Mouse (Mus musculus): ENCODE measurements around the gene Tfeb. TPM values are rescaled to one million over a fixed set of nuclear protein-coding genes. Genes with fewer than 3 reads are reported as not detected.

Gene Tfeb
- total and polyA plus RNA-seq, 3 experiments: 16.4 to 22.8 TPM; not detected in 1

DNA sequence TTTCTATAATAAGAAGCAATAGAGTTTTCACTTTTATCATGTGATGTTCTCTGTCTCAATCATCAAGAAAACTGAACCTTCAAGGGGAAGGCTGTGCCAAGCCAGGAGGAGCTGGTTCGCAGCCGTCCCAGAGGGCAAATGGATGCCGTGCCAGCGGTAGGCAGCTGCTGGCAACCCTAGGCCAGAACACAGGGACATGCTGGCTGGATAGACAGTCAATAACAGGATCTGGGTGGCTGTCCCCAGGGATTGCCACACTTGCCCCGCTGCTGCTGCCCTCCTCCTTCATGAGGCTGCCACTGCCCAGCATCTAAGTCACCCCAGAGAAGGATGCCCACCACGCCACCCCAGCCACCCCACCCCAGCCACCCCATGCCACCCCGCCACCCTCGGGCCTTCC lies 104.7 kb downstream of the Tfeb start:
- no peak overlapping the region for H3K27ac ChIP-seq (ENCODE audit: control insufficient read depth, low read depth, low read length)

More for the DNA sequence above, 104.7 kb downstream of the Tfeb start:
- no peaks in the 10 kb centered on the region for H3K79me2 ChIP-seq (ENCODE audit: control insufficient read depth, insufficient read depth, low read length, poor library complexity)
- no peak for DNase-seq (ENCODE audit: low read depth, low spot score)
- H3K36me3 ChIP-seq (ENCODE audit: control insufficient read depth in 1 of 2, insufficient read depth in 2 of 2, low read length in 2 of 2): no peaks in the 10 kb centered on the region
- no peak overlapping the region for H3K9ac ChIP-seq (ENCODE audit: control insufficient read depth, low read depth, low read length, poor library complexity, severe bottlenecking)
- no peaks in the 10 kb centered on the region for H3K27me3 ChIP-seq (ENCODE audit: control insufficient read depth in 1 of 2, insufficient read depth in 2 of 2, low read length in 2 of 2)
- no peaks in the 10 kb centered on the region for H3K4me1 ChIP-seq (ENCODE audit: control insufficient read depth in 1 of 2, insufficient read depth in 2 of 2, low read length in 2 of 2)
- H3K4me3 ChIP-seq (ENCODE audit: control insufficient read depth in 1 of 2, insufficient read depth in 1 of 2, low read depth in 2 of 2, low read length in 2 of 2): no peak overlapping the region
- no peaks in the 10 kb centered on the region for H3K9me3 ChIP-seq (replicated peaks; ENCODE audit: insufficient read depth, low read length)
- TF ChIP-seq ELF1 (IDR thresholded peaks at IDR 0.05; ENCODE audit: low read depth, low read length) (no peak), GATA1 (IDR thresholded peaks at IDR 0.05; ENCODE audit: low read depth, low read length) (no peak), ZC3H11A (IDR thresholded peaks at IDR 0.05; ENCODE audit: low read depth, low read length) (no peak), EP300 (IDR thresholded peaks at IDR 0.05; ENCODE audit: low read depth in 1 of 2, low read length in 2 of 2) (no peak), POLR2AphosphoS2 (IDR thresholded peaks at IDR 0.05; ENCODE audit: low read length) (no peak), MAFK (IDR thresholded peaks at IDR 0.05; ENCODE audit: borderline replicate concordance, low read depth, low read length) (no peak), TAL1 (IDR thresholded peaks at IDR 0.05; ENCODE audit: low read length) (no peak), POLR2A (IDR thresholded peaks at IDR 0.05; ENCODE audit: control insufficient read depth in 1 of 2, insufficient read depth in 1 of 2, low read depth in 1 of 2, low read length in 2 of 2, poor library complexity in 1 of 2) (no peak), NRF1 (IDR thresholded peaks at IDR 0.05; ENCODE audit: insufficient read depth, low read depth, low read length, poor library complexity, severe bottlenecking) (no peak), E2F4 (IDR thresholded peaks at IDR 0.05; ENCODE audit: borderline replicate concordance, low read depth, low read length) (no peak), JUND (IDR thresholded peaks at IDR 0.05; ENCODE audit: low read depth, low read length) (no peak), ZKSCAN1 (IDR thresholded peaks at IDR 0.05; ENCODE audit: low read depth, low read length) (no peak), USF1 (IDR thresholded peaks at IDR 0.05; ENCODE audit: low read depth, low read length) (no peak), NELFE (IDR thresholded peaks at IDR 0.05; ENCODE audit: low read depth, low read length) (no peak), ZNF384 (IDR thresholded peaks at IDR 0.05; ENCODE audit: low read depth, low read length) (no peak), CHD2 (IDR thresholded peaks at IDR 0.05; ENCODE audit: low read length) (no peak), SIN3A (IDR thresholded peaks at IDR 0.05; ENCODE audit: low read length) (no peak)

Other genes starting within 250 kb of the Tfeb start
- 14.4 and 15.2 TPM in 2 replicates for gene Taf8, start 234.7 kb upstream of the Tfeb start, total RNA-seq (2012; rRNA removed)
- 10 to 100 TPM in 1 of 2 experiments, not detected in 1; 25.7 TPM for gene Taf8, start 234.7 kb upstream of the Tfeb start, polyA plus RNA-seq (2012; ENCODE audit: insufficient read depth in 1 of 2, insufficient read length in 2 of 2, low read depth in 1 of 2, low replicate concordance in 2 of 2, missing spikeins in 1 of 2)
- 143 TPM in 2 replicates for gene Ccnd3, start 232.0 kb upstream of the Tfeb start, total RNA-seq (2012; rRNA removed)
- 100 to 1,000 TPM in 1 of 2 experiments, not detected in 1; 568 TPM for gene Ccnd3, start 232.0 kb upstream of the Tfeb start, polyA plus RNA-seq (2012; ENCODE audit: insufficient read depth in 1 of 2, insufficient read length in 2 of 2, low read depth in 1 of 2, low replicate concordance in 2 of 2, missing spikeins in 1 of 2)
- gene Bysl, start 125.5 kb upstream of the Tfeb start, total RNA-seq (2012; rRNA removed): 60.2 and 69.3 TPM in 2 replicates
- 10 to 100 TPM in 1 of 2 experiments, not detected in 1; 85.4 TPM for gene Bysl, start 125.5 kb upstream of the Tfeb start, polyA plus RNA-seq (2012; ENCODE audit: insufficient read depth in 1 of 2, insufficient read length in 2 of 2, low read depth in 1 of 2, low replicate concordance in 2 of 2, missing spikeins in 1 of 2)
- 45.9 and 62.6 TPM in 2 replicates for gene Med20, start 125.4 kb upstream of the Tfeb start, total RNA-seq (2012; rRNA removed)
- gene Med20, start 125.4 kb upstream of the Tfeb start, polyA plus RNA-seq (2012; ENCODE audit: insufficient read depth in 1 of 2, insufficient read length in 2 of 2, low read depth in 1 of 2, low replicate concordance in 2 of 2, missing spikeins in 1 of 2): 10 to 100 TPM in 1 of 2 experiments, not detected in 1; 45.7 TPM
- gene Gm20517, start 125.4 kb upstream of the Tfeb start, total RNA-seq (2012; rRNA removed): 1.1 and 2.9 TPM in 2 replicates
- gene Gm20517, start 125.4 kb upstream of the Tfeb start, polyA plus RNA-seq (2012; ENCODE audit: insufficient read depth in 1 of 2, insufficient read length in 2 of 2, low read depth in 1 of 2, low replicate concordance in 2 of 2, missing spikeins in 1 of 2): 1 to 10 TPM in 1 of 2 experiments, not detected in 1; 1.9 TPM
- gene Usp49, start 106.3 kb upstream of the Tfeb start, total RNA-seq (2012; rRNA removed): 5.2 and 5.5 TPM in 2 replicates
- 10 to 100 TPM in 1 of 2 experiments, not detected in 1; 16.1 TPM for gene Usp49, start 106.3 kb upstream of the Tfeb start, polyA plus RNA-seq (2012; ENCODE audit: insufficient read depth in 1 of 2, insufficient read length in 2 of 2, low read depth in 1 of 2, low replicate concordance in 2 of 2, missing spikeins in 1 of 2)
- 66.5 and 67.6 TPM in 2 replicates for gene Tomm6, start 48.6 kb upstream of the Tfeb start, total RNA-seq (2012; rRNA removed)
- gene Tomm6, start 48.6 kb upstream of the Tfeb start, polyA plus RNA-seq (2012; ENCODE audit: insufficient read depth in 1 of 2, insufficient read length in 2 of 2, low read depth in 1 of 2, low replicate concordance in 2 of 2, missing spikeins in 1 of 2): 100 to 1,000 TPM in 1 of 2 experiments, not detected in 1; 577 TPM
- 1.5 and 2.7 TPM in 2 replicates for gene Frs3, start 48.0 kb upstream of the Tfeb start, total RNA-seq (2012; rRNA removed)
- 1 to 10 TPM in 1 of 2 experiments, not detected in 1; 4.4 TPM for gene Frs3, start 48.0 kb upstream of the Tfeb start, polyA plus RNA-seq (2012; ENCODE audit: insufficient read depth in 1 of 2, insufficient read length in 2 of 2, low read depth in 1 of 2, low replicate concordance in 2 of 2, missing spikeins in 1 of 2)
- gene Gm21981, start 42.6 kb upstream of the Tfeb start, total RNA-seq (2012; rRNA removed): 0.56 and 0.81 TPM in 2 replicates
- gene Gm21981, start 42.6 kb upstream of the Tfeb start, polyA plus RNA-seq (2012; ENCODE audit: insufficient read depth in 1 of 2, insufficient read length in 2 of 2, low read depth in 1 of 2, low replicate concordance in 2 of 2, missing spikeins in 1 of 2): under 1 TPM in 1 of 2 experiments, not detected in 1; 0.71 TPM
- 0.23 TPM in 1 of 2 replicates, not detected in the other for gene Prickle4, start 42.3 kb upstream of the Tfeb start, total RNA-seq (2012; rRNA removed)
- gene Prickle4, start 42.3 kb upstream of the Tfeb start, polyA plus RNA-seq (2012; ENCODE audit: insufficient read depth in 1 of 2, insufficient read length in 2 of 2, low read depth in 1 of 2, low replicate concordance in 2 of 2, missing spikeins in 1 of 2): 1 to 10 TPM in 1 of 2 experiments, not detected in 1; 4.3 TPM
- gene Pgc, start 10.2 kb upstream of the Tfeb start, total RNA-seq (2012; rRNA removed): not detected in 2 replicates
- gene Pgc, start 10.2 kb upstream of the Tfeb start, polyA plus RNA-seq (2012; ENCODE audit: insufficient read depth in 1 of 2, insufficient read length in 2 of 2, low read depth in 1 of 2, low replicate concordance in 2 of 2, missing spikeins in 1 of 2): not detected
- not detected in 2 replicates for gene Mdfi, start 97.7 kb downstream of the Tfeb start, total RNA-seq (2012; rRNA removed)
- gene Mdfi, start 97.7 kb downstream of the Tfeb start, polyA plus RNA-seq (2012; ENCODE audit: insufficient read depth in 1 of 2, insufficient read length in 2 of 2, low read depth in 1 of 2, low replicate concordance in 2 of 2, missing spikeins in 1 of 2): not detected
- gene Foxp4, start 187.6 kb downstream of the Tfeb start, total RNA-seq (2012; rRNA removed): 6.6 and 7.1 TPM in 2 replicates
- gene Foxp4, start 187.6 kb downstream of the Tfeb start, polyA plus RNA-seq (2012; ENCODE audit: insufficient read depth in 1 of 2, insufficient read length in 2 of 2, low read depth in 1 of 2, low replicate concordance in 2 of 2, missing spikeins in 1 of 2): 10 to 100 TPM in 1 of 2 experiments, not detected in 1; 50.5 TPM